Mouse (Mus musculus) induced T-regulatory cell, adult 2 months (primary cell): Measurements from ENCODE around the gene Pla2g15.
"Not testable (repeated sequence)": the region's sequence is repeated elsewhere in the genome, so short reads cannot be mapped to it uniquely, and the experiment has no call there.

Source experiments
- DNase-seq: peaks from one replicate; pipeline ENCODE4 v3.0.0-alpha.2; 2012; ENCODE audit warnings: low read depth

Pla2g15 gene

DNA sequence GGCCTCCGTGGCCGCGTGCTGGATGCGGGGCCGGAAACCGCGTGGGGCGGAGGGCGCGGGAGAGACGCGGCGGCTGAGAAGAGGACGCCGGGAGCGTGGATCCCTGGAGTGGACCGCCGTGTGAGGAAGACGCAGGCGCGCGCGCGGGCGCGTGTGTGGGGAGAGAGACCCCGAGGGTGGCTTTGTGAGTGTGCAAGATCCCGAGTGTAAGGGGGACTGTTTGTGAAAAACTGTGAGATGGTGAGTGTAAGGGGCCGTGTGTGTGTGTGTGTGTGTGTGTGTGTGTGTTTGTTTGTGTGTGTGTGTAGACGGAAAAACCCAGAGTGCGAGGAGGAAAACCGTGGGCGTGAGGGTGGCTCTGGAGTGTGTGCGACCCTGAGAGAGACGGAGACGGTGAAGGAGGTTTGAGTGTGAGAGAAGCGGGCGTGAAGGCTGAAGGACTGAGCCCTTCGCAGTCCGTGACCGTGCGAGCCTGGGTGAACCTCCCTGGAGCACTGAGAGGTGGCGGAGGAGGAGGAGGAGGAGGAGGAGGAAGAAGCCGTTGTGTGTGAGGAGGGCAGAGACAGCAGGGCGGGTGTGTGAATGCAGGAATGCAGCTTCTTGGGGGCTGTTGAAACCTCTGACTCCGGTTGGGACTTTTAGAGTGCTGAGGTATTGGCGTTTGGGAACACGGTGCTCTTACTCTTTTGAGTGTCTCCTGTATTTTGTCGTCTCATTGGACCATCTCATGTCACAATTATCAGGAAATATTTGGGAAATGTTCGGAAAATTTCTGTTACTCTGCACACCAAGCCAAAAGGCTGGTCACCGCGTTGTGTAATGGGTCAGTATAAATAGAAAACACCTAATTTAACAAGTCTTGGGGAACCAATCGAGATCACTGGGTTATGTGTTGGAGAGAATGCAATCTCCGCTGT lies 19.1 kb downstream of the Pla2g15 start:
- DNase-seq, result no peak

GRCm38 (mm10) chr8:106169934-106170480 lies 19.8 kb downstream of the Pla2g15 start:
- DNase-seq, result peak; percentile 55

DNA sequence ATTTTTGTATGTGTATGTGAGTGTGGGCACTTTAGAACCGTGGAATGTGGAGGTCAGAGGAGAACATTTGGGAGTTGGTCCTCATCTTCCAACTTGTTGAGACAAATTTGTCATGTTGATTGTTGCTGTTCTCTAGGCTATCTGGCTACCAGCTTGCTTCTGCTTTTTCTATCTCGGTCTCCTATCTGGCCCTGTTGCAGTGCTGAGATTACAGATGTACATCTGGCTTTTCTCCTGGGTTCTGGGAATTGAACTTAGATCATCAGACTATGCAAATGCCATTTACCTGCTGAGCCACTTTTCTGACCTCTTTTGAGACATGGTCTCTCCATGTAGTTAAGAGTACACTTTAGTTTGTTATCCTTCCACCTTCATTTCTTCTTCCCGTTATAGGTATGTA lies 23.4 kb downstream of the Pla2g15 start:
- no peak for DNase-seq

DNA sequence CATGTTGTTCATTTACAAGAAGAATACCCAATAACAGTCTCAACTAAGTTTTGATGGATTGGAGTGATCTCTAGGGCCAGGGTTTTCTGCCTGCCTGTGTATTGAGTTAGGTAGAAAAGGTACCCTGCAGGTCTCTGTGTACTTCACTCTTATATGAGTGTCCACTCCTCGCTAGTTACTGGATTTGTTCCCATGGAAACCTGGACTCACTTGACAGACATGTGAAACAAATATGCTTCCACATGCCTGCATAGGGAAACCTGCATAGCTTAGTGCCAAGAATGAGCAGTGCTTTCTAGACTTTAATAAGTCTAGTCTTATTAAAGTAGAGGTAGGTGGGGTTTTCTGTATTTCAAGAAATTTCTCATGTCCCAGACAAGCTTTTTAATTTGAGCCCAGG lies 26.7 kb downstream of the Pla2g15 start:
- no peak for DNase-seq

- no peak for DNase-seq
Measured at GRCm38 (mm10) chr8:106177594-106177993, 27.4 kb downstream of the Pla2g15 start.

GRCm38 (mm10) chr8:106178428-106178827 lies 28.2 kb downstream of the Pla2g15 start:
- no peak for DNase-seq

DNA sequence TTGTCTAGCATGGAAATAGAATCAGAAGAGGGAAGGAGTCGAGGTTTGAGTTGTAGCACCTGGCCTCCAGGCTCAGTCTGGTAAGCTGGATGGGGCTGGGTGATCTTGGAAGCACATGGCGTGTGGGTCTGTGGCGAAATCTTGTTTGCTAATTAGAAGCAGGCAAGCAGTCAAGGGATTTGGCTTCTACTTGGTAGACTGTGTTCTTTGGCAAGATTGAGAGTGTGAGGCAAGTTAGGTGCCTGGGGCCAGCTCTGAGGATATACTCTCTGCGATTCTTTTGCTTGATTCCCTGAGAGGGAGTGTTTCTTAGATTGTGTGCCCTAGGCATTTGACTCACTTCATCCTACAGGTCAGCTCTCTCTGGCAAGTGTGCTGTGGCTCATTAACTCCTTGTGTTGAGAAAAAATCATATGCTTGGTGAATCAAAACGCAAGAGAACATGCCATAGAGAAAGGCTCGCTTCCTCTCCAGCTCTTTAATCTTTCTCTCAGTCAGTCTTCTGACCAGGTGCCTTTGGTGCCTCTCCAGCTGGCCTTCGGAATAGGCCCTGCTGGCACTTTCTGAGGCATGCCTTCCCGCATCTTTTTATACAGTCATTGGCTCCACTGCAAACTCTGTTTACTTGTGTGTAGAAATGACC lies 35.5 kb downstream of the Pla2g15 start:
- no peak for DNase-seq

DNA sequence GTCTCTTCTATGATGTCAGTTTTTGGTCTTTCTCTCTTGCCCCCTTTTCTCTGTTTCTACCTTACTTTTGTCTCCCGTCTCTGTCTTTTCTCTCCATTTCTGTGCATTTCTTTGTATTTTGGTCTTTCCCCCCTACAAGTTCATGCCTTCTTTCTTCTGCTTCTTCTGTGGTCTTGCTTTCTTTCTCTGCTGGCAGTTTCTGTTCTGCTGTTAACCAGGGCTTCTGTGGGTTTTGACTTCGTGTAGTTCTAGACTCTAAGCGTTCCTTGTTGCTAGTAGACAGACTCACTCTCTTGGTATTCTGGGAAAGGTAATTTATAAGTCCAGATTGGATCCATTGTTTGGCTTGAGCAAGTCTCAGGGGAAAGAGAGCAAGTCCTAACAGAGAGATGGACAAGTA lies 36.2 kb downstream of the Pla2g15 start:
- DNase-seq, result no peak

- DNase-seq, result no peak
Measured at GRCm38 (mm10) chr8:106189162-106189561, 39.0 kb downstream of the Pla2g15 start.

GRCm38 (mm10) chr8:106191639-106192038 lies 41.4 kb downstream of the Pla2g15 start:
- no peak for DNase-seq

- DNase-seq, result no peak
Measured at GRCm38 (mm10) chr8:106193162-106193561, 43.0 kb downstream of the Pla2g15 start.

GRCm38 (mm10) chr8:106194062-106194461 lies 43.9 kb downstream of the Pla2g15 start:
- no peak for DNase-seq

DNA sequence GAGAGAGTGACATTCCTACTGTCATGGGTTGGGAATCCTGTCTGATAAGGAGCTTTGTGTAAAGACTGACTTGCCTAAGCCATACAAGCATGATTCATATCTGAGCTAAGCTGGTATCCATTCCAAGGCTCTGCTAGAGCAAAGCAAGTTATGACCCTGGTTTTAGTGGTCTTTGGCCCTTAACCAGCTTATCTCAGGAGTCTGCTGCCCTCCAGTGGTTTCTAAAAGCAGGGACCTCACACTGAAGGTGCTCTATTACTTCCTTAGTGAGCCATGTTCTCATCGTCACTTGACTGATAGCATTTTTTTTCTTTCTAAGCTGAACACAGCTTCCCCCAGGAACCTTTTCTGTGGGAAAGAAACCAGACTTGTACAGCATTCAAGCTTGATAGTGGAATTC lies 48.5 kb downstream of the Pla2g15 start:
- DNase-seq, result peak; percentile 63

DNA sequence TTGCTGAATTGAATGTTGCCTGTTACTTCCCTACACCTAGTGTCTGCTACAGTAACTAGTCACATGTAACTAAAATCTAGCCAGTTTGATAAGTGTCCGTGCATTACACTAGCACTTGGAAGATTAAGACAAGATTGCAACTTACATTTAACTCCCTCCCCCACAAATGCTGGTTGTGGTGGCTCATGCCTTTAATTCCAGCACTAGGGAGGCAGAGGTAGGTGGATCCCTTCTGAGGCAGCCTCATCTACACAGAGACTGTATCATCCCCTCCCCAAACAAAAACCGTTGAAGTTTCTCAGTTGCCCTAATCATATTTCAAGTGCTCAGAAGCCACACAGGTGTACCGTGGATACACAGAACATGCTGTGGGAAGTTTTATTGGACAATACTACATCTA lies 49.4 kb downstream of the Pla2g15 start:
- DNase-seq, result not testable (repeated sequence)

DNA sequence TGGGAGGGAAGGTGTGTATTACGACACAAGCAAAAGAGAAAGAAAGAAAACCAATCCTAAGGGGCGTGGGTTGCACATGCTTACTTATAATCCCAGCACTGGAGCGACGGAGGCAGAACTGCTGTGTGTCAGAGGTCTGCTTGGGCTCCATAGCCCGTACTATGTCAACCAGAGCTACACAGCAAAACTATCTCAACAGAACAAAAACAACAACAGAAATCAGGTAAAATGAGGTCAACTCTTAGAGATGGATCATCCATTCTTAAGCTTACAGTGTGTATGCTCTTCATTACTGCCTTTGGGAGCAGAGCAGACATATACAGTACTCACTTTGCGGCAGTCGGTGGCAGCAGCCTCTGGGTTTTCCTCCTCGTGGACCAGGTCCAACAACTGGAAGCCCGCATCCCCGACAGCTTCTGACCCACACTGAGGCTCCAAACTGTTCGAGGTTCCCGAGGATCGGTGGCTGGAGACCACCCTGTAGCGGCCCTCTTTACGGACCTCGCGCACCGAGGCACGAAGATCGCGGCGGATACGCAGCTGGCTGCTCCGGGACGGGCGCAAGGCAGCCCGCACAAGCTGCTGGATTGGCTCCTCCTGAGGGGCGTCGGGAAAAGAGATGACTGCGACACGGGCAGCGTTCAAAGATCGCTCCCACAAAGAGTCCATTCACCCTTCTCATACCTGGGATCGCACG lies 60.0 kb downstream of the Pla2g15 start:
- peak; percentile 62 for DNase-seq

GRCm38 (mm10) chr8:106210821-106211345 lies 60.7 kb downstream of the Pla2g15 start, which contains the start of the genes Slc7a6os and Prmt7:
TSS of gene Slc7a6os (minus strand) at chr8:106210935.
TSS of gene Prmt7 (plus strand) at chr8:106210936.
- peak; percentile 97 for DNase-seq

- DNase-seq, result no peak
Measured at GRCm38 (mm10) chr8:106211421-106211820, 61.2 kb downstream of the Pla2g15 start.

DNA sequence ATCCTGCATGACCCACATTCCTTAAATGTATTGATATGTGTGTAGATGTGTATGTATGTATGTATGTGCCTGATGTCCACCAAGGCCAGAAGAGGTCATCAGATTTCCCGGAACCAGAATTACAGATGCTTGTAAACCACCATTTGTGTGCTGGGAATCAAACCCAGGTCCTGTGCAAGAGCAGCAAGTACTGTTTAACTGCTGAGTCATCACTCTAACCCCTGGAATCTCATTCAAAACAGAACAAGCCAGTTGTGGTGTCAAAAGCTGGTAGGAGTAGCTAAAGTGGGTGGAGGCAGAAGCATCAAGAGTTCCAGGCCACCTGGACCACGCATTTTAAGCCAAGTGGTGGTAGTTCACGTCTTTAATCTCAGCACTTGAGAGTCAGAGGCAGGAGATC lies 63.8 kb downstream of the Pla2g15 start:
- DNase-seq, result no peak
